ENCODE assay signal across 19 mouse cellular contexts in the genomic region with DNA sequence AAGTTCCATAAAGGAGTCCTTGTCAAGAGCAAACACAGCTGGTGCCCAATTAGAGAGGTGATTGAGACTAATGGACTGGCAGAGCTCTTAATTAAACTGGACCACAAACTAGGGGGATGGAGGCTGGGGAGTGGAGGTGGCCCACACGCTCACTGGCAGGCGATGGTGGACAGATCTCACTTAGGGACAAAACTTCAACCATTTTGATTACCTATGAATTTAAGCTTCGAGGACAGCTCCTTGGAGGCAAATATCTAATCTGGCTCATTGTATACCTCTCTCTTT.
A peak's percentile ranks its signal among the peaks of the same experiment; 100 is the strongest.
DNase-seq lines count a peak whose midpoint lies in the region; ATAC-seq and TF ChIP-seq lines count a peak whose summit lies in the region.
"Had no signal": no experiment of that assay in that cellular context is flagged by ENCODE, and none has a peak within 500 bp of the region (broad histone marks: within the 10 kb centered on the region; RNA-seq: fewer than 3 reads in every experiment).

No protein-coding gene starts in this region.

- H3K9me3 ChIP-seq in midbrain, embryonic 13.5 days, result no peaks in the 10 kb centered on the region
- no peaks in the 10 kb centered on the region for H3K9me3 ChIP-seq in midbrain, embryonic 10.5 days (replicated peaks)
- H3K9me3 ChIP-seq in forebrain, embryonic 14.5 days (replicated peaks; ENCODE audit: control insufficient read depth, low read length), result no peaks in the 10 kb centered on the region
- H3K9me3 ChIP-seq in hindbrain, embryonic 16.5 days (ENCODE audit: control insufficient read depth, low read length), result no peaks in the 10 kb centered on the region
- no peaks in the 10 kb centered on the region for H3K9me3 ChIP-seq in kidney, embryonic 14.5 days (ENCODE audit: control insufficient read depth, low read length)
- no peaks in the 10 kb centered on the region for H3K9me3 ChIP-seq in liver, postnatal 0 days (ENCODE audit: low read length)
- H3K9me3 ChIP-seq: liver, embryonic 12.5 days; lung, embryonic 15.5 days had no signal

- H3K9ac ChIP-seq in midbrain, embryonic 13.5 days (replicated peaks), result no peak overlapping the region
- no peak overlapping the region for H3K9ac ChIP-seq in forebrain, embryonic 14.5 days (ENCODE audit: low read length)
- H3K9ac ChIP-seq in hindbrain, embryonic 16.5 days (ENCODE audit: low read depth, low read length), result no peak overlapping the region
- no peak overlapping the region for H3K9ac ChIP-seq in kidney, embryonic 14.5 days (ENCODE audit: low read depth, low read length)
- H3K9ac ChIP-seq in liver, postnatal 0 days (replicated peaks), result no peak overlapping the region
- H3K9ac ChIP-seq: liver, embryonic 12.5 days; lung, embryonic 15.5 days had no signal

- H3K36me3 ChIP-seq in midbrain, embryonic 13.5 days, result no peaks in the 10 kb centered on the region
- no peaks in the 10 kb centered on the region for H3K36me3 ChIP-seq in midbrain, embryonic 10.5 days
- H3K36me3 ChIP-seq in forebrain, embryonic 14.5 days (ENCODE audit: control insufficient read depth, insufficient read depth, low read length), result no peaks in the 10 kb centered on the region
- no peaks in the 10 kb centered on the region for H3K36me3 ChIP-seq in hindbrain, embryonic 16.5 days (ENCODE audit: control insufficient read depth, insufficient read depth, low read length)
- H3K36me3 ChIP-seq in kidney, embryonic 14.5 days (ENCODE audit: control insufficient read depth, insufficient read depth, low read length), result no peaks in the 10 kb centered on the region
- H3K36me3 ChIP-seq in liver, postnatal 0 days (replicated peaks; ENCODE audit: insufficient read depth, low read length), result no peaks in the 10 kb centered on the region
- H3K36me3 ChIP-seq: liver, embryonic 12.5 days; lung, embryonic 15.5 days had no signal

- H3K4me1 ChIP-seq in midbrain, embryonic 13.5 days (replicated peaks), result peaks cover 16% of the 10 kb centered on the region
- H3K4me1 ChIP-seq in midbrain, embryonic 10.5 days, result peaks cover 6% of the 10 kb centered on the region; the same call in 1 of the 2 replicates
- H3K4me1 ChIP-seq in forebrain, embryonic 14.5 days (ENCODE audit: control insufficient read depth, insufficient read depth, low read length), result peaks cover 31% of the 10 kb centered on the region
- H3K4me1 ChIP-seq in hindbrain, embryonic 16.5 days (ENCODE audit: control insufficient read depth, insufficient read depth, low read depth, low read length), result peaks cover 2% of the 10 kb centered on the region; the same call in 1 of the 2 replicates
- H3K4me1 ChIP-seq in kidney, embryonic 14.5 days (ENCODE audit: control insufficient read depth, insufficient read depth, low read length), result no peaks in the 10 kb centered on the region
- no peaks in the 10 kb centered on the region for H3K4me1 ChIP-seq in liver, postnatal 0 days (ENCODE audit: insufficient read depth)

- DNase-seq in midbrain, embryonic 10.5 days (ENCODE audit: low spot score), result no peak
- no peak for DNase-seq in forebrain, embryonic 14.5 days (ENCODE audit: low spot score)
- no peak for DNase-seq in liver, postnatal 0 days
- DNase-seq: adrenal gland, postnatal 36 days; cerebellum, postnatal 10 days; gastrocnemius, postnatal 36 days; heart, postnatal 14 days; kidney, adult 9 months; right cerebral cortex, adult 18-20 months; thymus, adult 18-20 months had no signal

- no peak for TF ChIP-seq CTCF in liver, postnatal 0 days (IDR thresholded peaks at IDR 0.05; ENCODE audit: low read depth)

- H3K4me2 ChIP-seq in midbrain, embryonic 13.5 days (replicated peaks), result no peak overlapping the region
- no peak overlapping the region for H3K4me2 ChIP-seq in forebrain, embryonic 14.5 days (ENCODE audit: low read length)
- no peak overlapping the region for H3K4me2 ChIP-seq in hindbrain, embryonic 16.5 days (ENCODE audit: low read length)
- no peak overlapping the region for H3K4me2 ChIP-seq in kidney, embryonic 14.5 days (replicated peaks; ENCODE audit: low read depth, low read length)
- H3K4me2 ChIP-seq in liver, postnatal 0 days (ENCODE audit: low read depth, low read length), result no peak overlapping the region
- H3K4me2 ChIP-seq: heart, embryonic 11.5 days; liver, embryonic 12.5 days; lung, embryonic 15.5 days had no signal

- peaks cover 13% of the 10 kb centered on the region; the same call in 1 of the 2 replicates for H3K27me3 ChIP-seq in midbrain, embryonic 13.5 days
- H3K27me3 ChIP-seq in midbrain, embryonic 10.5 days (ENCODE audit: low read depth, poor library complexity, severe bottlenecking), result no peaks in the 10 kb centered on the region
- no peaks in the 10 kb centered on the region for H3K27me3 ChIP-seq in forebrain, embryonic 14.5 days (replicated peaks; ENCODE audit: control insufficient read depth, insufficient read depth, low read length)
- no peaks in the 10 kb centered on the region for H3K27me3 ChIP-seq in hindbrain, embryonic 16.5 days (replicated peaks; ENCODE audit: control insufficient read depth, insufficient read depth, low read length)
- H3K27me3 ChIP-seq in kidney, embryonic 14.5 days (ENCODE audit: control insufficient read depth, insufficient read depth, low read length), result no peaks in the 10 kb centered on the region
- no peaks in the 10 kb centered on the region for H3K27me3 ChIP-seq in liver, postnatal 0 days (ENCODE audit: insufficient read depth, low read length)
- H3K27me3 ChIP-seq: lung, embryonic 15.5 days; Patski had no signal

- H3K27ac ChIP-seq in midbrain, embryonic 13.5 days, result no peak overlapping the region
- H3K27ac ChIP-seq in midbrain, embryonic 10.5 days (replicated peaks), result no peak overlapping the region
- H3K27ac ChIP-seq in forebrain, embryonic 14.5 days (ENCODE audit: low read depth, low read length), result peak overlapping the region; percentile 55; the same call in 1 of the 2 replicates
- no peak overlapping the region for H3K27ac ChIP-seq in hindbrain, embryonic 16.5 days (ENCODE audit: low read depth, low read length)
- H3K27ac ChIP-seq in kidney, embryonic 14.5 days (ENCODE audit: low read depth, low read length), result no peak overlapping the region
- no peak overlapping the region for H3K27ac ChIP-seq in liver, postnatal 0 days (ENCODE audit: low read depth)
- H3K27ac ChIP-seq: liver, embryonic 12.5 days; lung, embryonic 15.5 days; macrophage had no signal

- peak; percentile 74 for ATAC-seq in midbrain, embryonic 13.5 days
- ATAC-seq in forebrain, embryonic 14.5 days, result peak; percentile 87
- ATAC-seq in hindbrain, embryonic 16.5 days, result peak; percentile 53; the same call in 1 of the 2 replicates
- no peak for ATAC-seq in kidney, embryonic 14.5 days (ENCODE audit: low FRiP score, low TSS enrichment)
- no peak for ATAC-seq in megakaryocyte progenitor cell, adult 5-6 weeks (replicated peaks; ENCODE audit: poor library complexity)
- no peak for ATAC-seq in liver, postnatal 0 days
- ATAC-seq: liver, embryonic 12.5 days; Patski had no signal

- H3K4me3 ChIP-seq in midbrain, embryonic 13.5 days (replicated peaks), result no peak overlapping the region
- no peak overlapping the region for H3K4me3 ChIP-seq in midbrain, embryonic 10.5 days
- no peak overlapping the region for H3K4me3 ChIP-seq in forebrain, embryonic 14.5 days (ENCODE audit: low read depth, low read length)
- H3K4me3 ChIP-seq in hindbrain, embryonic 16.5 days (ENCODE audit: low read length), result no peak overlapping the region
- H3K4me3 ChIP-seq in kidney, embryonic 14.5 days (ENCODE audit: low read length), result no peak overlapping the region
- no peak overlapping the region for H3K4me3 ChIP-seq in liver, postnatal 0 days (ENCODE audit: low read depth, low read length)
- H3K4me3 ChIP-seq: liver, embryonic 12.5 days; lung, embryonic 15.5 days had no signal

- WGBS in midbrain, embryonic 13.5 days, result 67% methylated on average over 3 of the region's 3 CpGs
- WGBS in midbrain, embryonic 10.5 days, result 79% methylated on average over 3 of the region's 3 CpGs
- 7% methylated on average over 3 of the region's 3 CpGs for whole genome bisulfite sequencing in forebrain, embryonic 14.5 days
- 55% methylated on average over 3 of the region's 3 CpGs for WGBS in hindbrain, embryonic 16.5 days
- 81% methylated on average over 3 of the region's 3 CpGs for WGBS in kidney, embryonic 14.5 days
- WGBS in liver, postnatal 0 days (ENCODE audit: insufficient replicate concordance), result 67% methylated on average over 3 of the region's 3 CpGs

- no peak for TF ChIP-seq EP300 in liver, postnatal 0 days (IDR thresholded peaks at IDR 0.05; ENCODE audit: low read depth)

Comparison
In these comparisons a context has a peak if more than half of its experiments do, and no peak if none do; other contexts are left out.
1. ATAC-seq: peak in midbrain, embryonic 13.5 days (single experiment), forebrain, embryonic 14.5 days (single experiment) and hindbrain, embryonic 16.5 days (single experiment); none in kidney, embryonic 14.5 days (single experiment), megakaryocyte progenitor cell, adult 5-6 weeks (single experiment) and liver, postnatal 0 days (single experiment).